Mouse (Mus musculus) granulocyte monocyte progenitor cell, adult 5-6 weeks (primary cell): ENCODE data around the gene Ppfia1. TPM values are rescaled to one million over a fixed set of nuclear protein-coding genes. Genes with fewer than 3 reads are reported as not detected.
A peak's percentile ranks its signal among the peaks of the same experiment; 100 is the strongest.

ENCODE experiments used
- ATAC-seq: replicated peaks from 2 replicates; pipeline ENCODE4 v1.8.0; 2016; ENCODE audit warnings: mild to moderate bottlenecking, moderate TSS enrichment, inconsistent platforms; ENCODE audit not compliant: poor library complexity, severe bottlenecking
- total RNA-seq, 2 experiments: library from RNA; stranded (forward) in 1 of 2; stranded (reverse) in 1 of 2; fragments of 200-712, 200-1000 nt in 1 of 2; fragments of >200 nt in 1 of 2; fragmentation: Nextera tagmentation in 1 of 2; gene quantifications; 2 replicates each; pipeline ENCODE4 v1.2.3; 2014 to 2017

Gene Ppfia1
- total RNA-seq (2014; fragmentation: Nextera tagmentation) (29.4 and 31.4 TPM in 2 replicates), total RNA-seq (2017) (35.4 and 39.8 TPM in 2 replicates)

- ATAC-seq, result peak; percentile 92
Measured at GRCm38 (mm10) chr7:144553237-144554122, at the start of gene Ppfia1. Ppfia1 (minus strand) TSS chr7:144553729.

GRCm38 (mm10) chr7:144600333-144600900, 46.9 kb upstream of the Ppfia1 start:
- no peak for ATAC-seq

- ATAC-seq, result no peak
Measured at GRCm38 (mm10) chr7:144589508-144589907, 36.0 kb upstream of the Ppfia1 start.

GRCm38 (mm10) chr7:144587291-144587690, 33.8 kb upstream of the Ppfia1 start:
- no peak for ATAC-seq

GRCm38 (mm10) chr7:144585648-144586047, 32.1 kb upstream of the Ppfia1 start:
- ATAC-seq, result peak; percentile 43

- peak; percentile 26; the same call in 1 of the 2 replicates for ATAC-seq
Measured at GRCm38 (mm10) chr7:144583619-144584018, 30.1 kb upstream of the Ppfia1 start.

- peak; percentile 73 for ATAC-seq
Measured at GRCm38 (mm10) chr7:144582284-144582980, 28.9 kb upstream of the Ppfia1 start, which contains the start of gene Fadd. Fadd (minus strand) TSS chr7:144582463.

GRCm38 (mm10) chr7:144581559-144582283, 28.2 kb upstream of the Ppfia1 start:
- ATAC-seq, result peak; percentile 71

- ATAC-seq, result no peak
Measured at GRCm38 (mm10) chr7:144577876-144578275, 24.3 kb upstream of the Ppfia1 start.

GRCm38 (mm10) chr7:144572234-144572633, 18.7 kb upstream of the Ppfia1 start:
- ATAC-seq, result no peak

- ATAC-seq, result no peak
Measured at GRCm38 (mm10) chr7:144571598-144571997, 18.1 kb upstream of the Ppfia1 start.

GRCm38 (mm10) chr7:144569428-144569827, 15.9 kb upstream of the Ppfia1 start:
- no peak for ATAC-seq

- ATAC-seq, result peak; percentile 80
Measured at GRCm38 (mm10) chr7:144568091-144568490, 14.6 kb upstream of the Ppfia1 start.

GRCm38 (mm10) chr7:144566921-144567682, 13.6 kb upstream of the Ppfia1 start:
- peak; percentile 47 for ATAC-seq

- no peak for ATAC-seq
Measured at GRCm38 (mm10) chr7:144563456-144564155, 10.1 kb upstream of the Ppfia1 start.

GRCm38 (mm10) chr7:144562016-144562415, 8.5 kb upstream of the Ppfia1 start:
- ATAC-seq, result no peak

GRCm38 (mm10) chr7:144560594-144560993, 7.1 kb upstream of the Ppfia1 start:
- no peak for ATAC-seq

GRCm38 (mm10) chr7:144558552-144558951, 5.0 kb upstream of the Ppfia1 start:
- no peak for ATAC-seq

- no peak for ATAC-seq
Measured at GRCm38 (mm10) chr7:144554123-144554472, 569 bp upstream of the Ppfia1 start.
